Comparison of ENCODE assay signal across 9 mouse cellular contexts in genomic region chr17:25469798-25470197, GRCm38 (mm10). TPM values are rescaled to one million over a fixed set of nuclear protein-coding genes. Genes with fewer than 3 reads are reported as not detected.
DNase-seq lines count a peak whose midpoint lies in the region; ATAC-seq and TF ChIP-seq lines count a peak whose summit lies in the region.
"Had no signal": no experiment of that assay in that cellular context is flagged by ENCODE, and none has a peak within 500 bp of the region (broad histone marks: within the 10 kb centered on the region; RNA-seq: fewer than 3 reads in every experiment).

No protein-coding gene starts in this region.

- no peaks in the 10 kb centered on the region for H3K36me3 ChIP-seq in limb, embryonic 12.5 days
- no peaks in the 10 kb centered on the region for H3K36me3 ChIP-seq in neural tube, embryonic 13.5 days

- TF ChIP-seq CTCF in gastrocnemius, adult 2 months (IDR thresholded peaks at IDR 0.05) = peak; percentile 81

- peak; percentile 17; the same call in 1 of the 2 replicates for ATAC-seq in limb, embryonic 12.5 days (ENCODE audit: insufficient number of reproducible peaks, insufficient read depth, low FRiP score, low TSS enrichment, low read depth)
- 0 out of 2 replicates have a peak, but pooled peaks have one; percentile 42 for ATAC-seq in neural tube, embryonic 13.5 days (ENCODE audit: low read depth)

- no peak overlapping the region for H3K9ac ChIP-seq in limb, embryonic 12.5 days (replicated peaks)
- no peak overlapping the region for H3K9ac ChIP-seq in neural tube, embryonic 13.5 days

- H3K27ac ChIP-seq in gastrocnemius, adult 2 months = no peak overlapping the region
- H3K27ac ChIP-seq in limb, embryonic 12.5 days = no peak overlapping the region
- H3K27ac ChIP-seq in neural tube, embryonic 13.5 days (replicated peaks) = no peak overlapping the region

- WGBS in limb, embryonic 12.5 days = 35% methylated on average over 8 of the region's 8 CpGs
- 31% methylated on average over 8 of the region's 8 CpGs for WGBS in neural tube, embryonic 13.5 days

- H3K27me3 ChIP-seq in limb, embryonic 12.5 days = peaks cover 49% of the 10 kb centered on the region
- peaks cover 51% of the 10 kb centered on the region for H3K27me3 ChIP-seq in neural tube, embryonic 13.5 days

- H3K4me2 ChIP-seq in limb, embryonic 12.5 days = no peak overlapping the region
- H3K4me2 ChIP-seq in neural tube, embryonic 13.5 days = no peak overlapping the region

- no peak overlapping the region for H3K4me3 ChIP-seq in gastrocnemius, adult 2 months
- H3K4me3 ChIP-seq in limb, embryonic 12.5 days (replicated peaks) = no peak overlapping the region
- H3K4me3 ChIP-seq in neural tube, embryonic 13.5 days = no peak overlapping the region

- intact Hi-C loops in gastrocnemius, adult 2 months (cut with DNase I) = loop anchor here (1.0 kb wide), 1 partner anchor 71 kb away; no protein-coding TSS in a partner anchor

- no peaks in the 10 kb centered on the region for H3K9me3 ChIP-seq in limb, embryonic 12.5 days
- H3K9me3 ChIP-seq in neural tube, embryonic 13.5 days = no peaks in the 10 kb centered on the region

- peaks cover 7% of the 10 kb centered on the region; the same call in 1 of the 2 replicates for H3K4me1 ChIP-seq in limb, embryonic 12.5 days (replicated peaks)
- H3K4me1 ChIP-seq in neural tube, embryonic 13.5 days (replicated peaks) = peaks cover 8% of the 10 kb centered on the region

- peak; percentile 18 to 51 for DNase-seq in spleen, postnatal 10 days (ENCODE audit: low spot score in 2 of 2)
- DNase-seq in spleen, postnatal 36 days (ENCODE audit: low spot score in 2 of 2) = no peak
- DNase-seq in cerebellum, postnatal 25 days = peak; percentile 72 to 80
- DNase-seq in gastrocnemius, adult 2 months = peak; percentile 36
- DNase-seq in kidney, adult 8-10 months = peak; percentile 28 to 69
- peak; percentile 47 to 62 for DNase-seq in urinary bladder, postnatal 36 days (ENCODE audit: low spot score in 2 of 2)

RNA-seq across cellular contexts. Expression of gene Tekt4, which starts 15.4 kb away (rescaled TPM):
- not detected for total RNA-seq in gastrocnemius, adult 2 months (2021)
- not detected in 2 replicates for polyA plus RNA-seq in limb, embryonic 12.5 days (2016; fragmentation: Nextera tagmentation; extraction: Ambion mirVana)
- 0.57 and 0.87 TPM in 2 replicates for polyA plus RNA-seq in neural tube, embryonic 13.5 days (2015; fragmentation: Nextera tagmentation; extraction: Ambion mirVana)
- total RNA-seq: adrenal gland, postnatal 4 days had no signal

RNA-seq across cellular contexts. Expression of gene Sstr5, which starts 27.3 kb away (rescaled TPM):
- total RNA-seq in gastrocnemius, adult 2 months (2021) = not detected
- 0.24 and 0.29 TPM in 2 replicates for polyA plus RNA-seq in limb, embryonic 12.5 days (2016; fragmentation: Nextera tagmentation; extraction: Ambion mirVana)
- polyA plus RNA-seq in neural tube, embryonic 13.5 days (2015; fragmentation: Nextera tagmentation; extraction: Ambion mirVana) = 0.39 and 0.42 TPM in 2 replicates

RNA-seq across cellular contexts. Expression of gene Cacna1h, which starts 36.2 kb away (rescaled TPM):
- total RNA-seq in gastrocnemius, adult 2 months (2021) = 1 to 10 TPM in 1 of 2 experiments, under 1 TPM in 1; 0.94 to 1.7 TPM
- polyA plus RNA-seq in limb, embryonic 12.5 days (2016; fragmentation: Nextera tagmentation; extraction: Ambion mirVana) = 10.1 and 11.6 TPM in 2 replicates
- 12.0 and 12.6 TPM in 2 replicates for polyA plus RNA-seq in neural tube, embryonic 13.5 days (2015; fragmentation: Nextera tagmentation; extraction: Ambion mirVana)

Comparison
In these comparisons a context has a peak if more than half of its experiments do, and no peak if none do; other contexts are left out.
1. DNase-seq: peak in spleen, postnatal 10 days (2 of 2), cerebellum, postnatal 25 days (2 of 2), gastrocnemius, adult 2 months (single experiment), kidney, adult 8-10 months (2 of 2) and urinary bladder, postnatal 36 days (2 of 2); none in spleen, postnatal 36 days (0 of 2).